Mouse (Mus musculus) activated CD4-positive, CD25-positive, alpha-beta regulatory T cell, adult 4 months (primary cell): ENCODE results near the gene Cep135. TPM values are rescaled to one million over a fixed set of nuclear protein-coding genes. Genes with fewer than 3 reads are reported as not detected.

Experiments used
- ATAC-seq: one replicate; pipeline ENCODE4 v1.8.0; 2017
- polyA plus RNA-seq, 2 experiments: library from polyadenylated mRNA; unstranded; fragments of 100-300 nt; shearing (Covaris generic); gene quantifications; one replicate each; pipeline ENCODE4 v1.2.1; 2017

Cep135 gene
- polyA plus RNA-seq, 2 experiments from 2014 or later: 4.9 to 6.7 TPM

DNA sequence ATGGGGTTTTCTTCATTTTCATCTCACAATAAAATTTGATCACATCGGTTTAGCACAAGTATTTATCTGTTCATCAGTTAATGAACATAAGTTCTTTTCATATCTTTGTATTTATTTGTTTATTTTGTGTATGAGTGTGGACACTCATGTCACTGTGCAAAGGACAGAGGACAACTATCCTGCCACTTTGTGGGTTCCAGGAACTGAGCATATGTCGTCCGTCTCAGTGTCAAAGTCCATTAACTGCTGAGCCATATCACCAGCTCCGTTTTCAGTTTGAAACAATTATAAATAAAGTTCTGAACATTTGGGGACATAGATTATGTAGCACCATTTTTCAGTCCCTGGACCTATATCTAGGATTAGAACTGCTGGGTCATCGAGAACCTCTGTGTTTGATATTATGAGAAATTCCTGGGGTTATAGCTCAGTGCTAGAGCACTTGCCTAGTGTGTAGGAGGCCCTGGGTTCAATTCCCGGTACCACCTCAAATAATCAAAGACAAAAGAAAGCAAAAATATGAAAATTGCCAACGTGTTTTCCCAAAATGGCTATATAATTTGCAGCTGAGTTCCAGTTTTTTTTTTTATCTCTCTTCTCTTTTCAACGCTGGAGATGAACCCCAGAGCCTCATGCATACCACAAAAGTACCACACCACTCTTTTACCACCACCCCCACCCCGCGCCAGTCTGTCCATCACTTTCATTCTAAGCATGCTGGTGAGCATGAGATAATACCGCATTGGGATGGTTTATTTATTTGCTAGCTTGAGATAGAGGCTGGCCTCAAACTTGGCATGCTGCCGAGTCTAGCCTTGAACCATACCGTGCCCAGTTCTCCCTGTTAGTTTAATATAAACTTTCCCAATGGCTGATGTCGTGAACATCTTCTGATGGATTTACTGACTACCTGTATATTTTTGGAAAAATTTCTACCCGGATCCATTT is 96.4 kb downstream of the Cep135 start:
- ATAC-seq: no peak

DNA sequence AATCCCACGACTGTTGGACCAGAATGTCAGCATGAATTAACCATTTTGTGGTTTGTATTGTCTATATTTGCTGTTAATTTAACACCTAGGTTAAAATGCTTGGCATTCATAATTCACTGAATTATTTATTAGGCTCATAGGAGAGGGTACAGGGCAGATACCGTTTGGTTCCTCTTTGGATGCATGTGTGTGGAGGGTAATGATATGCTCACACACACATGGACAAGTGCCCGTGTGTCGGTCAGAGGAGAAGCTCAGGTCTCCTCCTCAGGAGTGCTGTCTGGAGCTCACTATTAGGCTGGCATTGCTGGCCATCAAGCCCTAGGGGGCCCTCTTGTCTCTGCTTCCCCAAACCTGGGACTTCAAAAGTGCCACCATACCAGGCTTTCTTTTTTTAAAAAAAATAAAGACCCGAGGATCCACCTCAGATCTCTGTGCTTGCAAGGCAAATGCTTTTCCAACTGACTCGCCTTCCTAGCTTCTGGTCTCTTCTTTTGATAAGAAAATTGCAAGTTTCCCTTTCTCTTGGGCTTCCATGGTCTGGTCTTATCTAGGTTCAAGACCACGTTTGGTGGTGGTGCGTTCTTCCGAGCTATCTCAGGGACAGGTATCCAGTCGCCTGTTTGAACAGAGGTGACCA is 99.6 kb downstream of the Cep135 start:
- ATAC-seq: no peak

DNA sequence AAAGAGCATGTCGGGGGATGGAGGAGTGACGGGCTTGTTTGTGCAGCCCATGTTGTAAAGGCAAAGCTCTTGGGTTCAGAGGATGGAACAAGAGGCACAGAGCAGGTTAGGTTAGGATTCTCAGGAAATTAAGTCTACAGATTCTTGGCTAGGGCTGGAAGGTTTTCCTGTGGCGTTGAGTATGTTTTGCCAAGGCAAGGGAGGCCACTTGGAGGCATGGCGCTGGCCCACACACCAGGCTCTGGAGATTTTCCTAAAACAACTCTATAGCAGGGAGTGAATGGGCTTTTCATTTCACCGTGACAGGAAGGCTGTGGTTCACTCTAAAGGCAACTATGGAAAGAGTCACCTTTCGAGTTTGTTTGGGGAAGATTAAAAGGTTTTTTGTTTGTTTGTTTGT is 100.1 kb downstream of the Cep135 start:
- no peak for ATAC-seq

DNA sequence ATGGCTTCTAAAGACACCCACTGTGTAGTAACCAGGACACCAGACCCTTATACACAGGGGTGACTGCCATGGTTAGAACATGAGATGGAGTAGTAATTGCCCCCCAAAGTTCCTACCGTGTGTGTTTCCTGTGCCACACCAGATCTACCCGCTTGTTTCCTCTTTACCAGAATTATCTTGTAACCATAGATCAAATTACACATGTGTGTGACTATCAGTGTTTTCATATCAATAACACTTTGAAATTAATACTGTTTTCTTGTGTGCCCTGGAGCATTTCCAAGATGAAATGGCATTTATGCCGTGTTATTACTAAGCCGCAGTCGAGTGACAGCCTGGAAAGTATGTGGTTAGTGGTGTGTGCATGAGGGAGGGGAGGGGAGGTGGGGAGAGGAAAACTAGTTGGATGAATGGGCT is 101.7 kb downstream of the Cep135 start:
- ATAC-seq: no peak

DNA sequence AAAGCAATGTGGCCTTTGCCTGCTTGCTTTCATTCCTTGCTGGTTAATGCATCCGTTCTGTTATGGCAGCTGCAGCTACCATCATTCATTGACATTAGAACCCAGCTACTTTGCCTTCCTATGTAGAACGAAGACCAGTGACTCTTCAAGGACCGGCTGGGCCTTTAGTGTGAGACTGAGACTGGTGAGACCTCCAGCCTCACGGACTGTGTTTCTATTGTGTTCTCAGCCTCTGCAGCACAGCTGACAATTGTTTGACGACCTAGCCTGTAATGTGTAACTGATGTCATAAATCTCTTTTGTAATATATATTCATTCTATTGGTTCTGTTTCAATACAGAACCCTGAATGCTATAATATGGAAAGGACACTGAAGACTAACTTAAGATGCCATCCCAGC is 102.8 kb downstream of the Cep135 start:
- ATAC-seq: no peak

DNA sequence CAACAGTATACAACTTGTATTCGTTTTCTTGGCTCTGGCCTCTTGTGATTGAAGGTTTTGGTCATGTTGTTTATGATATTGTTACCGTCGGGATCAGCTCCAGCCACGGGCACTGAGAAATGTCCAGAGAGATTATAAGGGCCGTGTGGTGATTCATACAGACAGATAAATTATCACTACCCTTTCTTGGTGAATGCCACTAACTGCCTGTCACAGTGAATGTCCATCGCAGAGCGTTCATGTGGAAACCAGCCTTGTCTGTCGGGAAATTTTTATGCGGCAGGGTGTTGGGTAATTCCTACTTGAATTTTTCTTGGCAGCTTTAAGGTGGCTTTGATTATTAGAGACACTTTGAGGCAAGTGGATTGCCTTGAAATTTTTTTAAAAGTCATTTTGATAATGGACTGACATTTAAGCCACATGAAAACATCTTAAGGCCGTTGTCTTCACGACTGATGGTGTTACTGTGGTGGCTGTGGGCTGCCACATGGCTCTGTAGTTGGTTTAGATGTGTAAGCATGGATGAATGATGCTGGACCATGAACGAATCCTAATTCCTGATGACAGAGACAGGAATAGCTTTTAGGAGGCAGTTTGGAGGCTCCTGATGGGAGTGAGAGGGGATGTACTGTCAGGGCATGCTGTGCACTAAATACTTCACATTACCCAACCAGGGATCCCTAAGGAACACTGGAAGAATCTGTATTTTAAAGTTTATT is 103.4 kb downstream of the Cep135 start:
- ATAC-seq: no peak

Other genes starting within 250 kb of the Cep135 start
- not detected for gene Nmu, start 224.9 kb upstream of the Cep135 start, polyA plus RNA-seq
- gene Gm7271, start 104.7 kb upstream of the Cep135 start, polyA plus RNA-seq: not detected
- 10 to 100 TPM; 40.6 to 53.4 TPM for gene Exoc1, start 59.4 kb upstream of the Cep135 start, polyA plus RNA-seq
- under 1 TPM; 0.50 to 0.53 TPM for gene C530008M17Rik, start 67.8 kb downstream of the Cep135 start, polyA plus RNA-seq